Mouse (Mus musculus): ENCODE results near the gene Jund.

GRCm38 (mm10) chr8:70711041-70711440, 12.3 kb downstream of the Jund start:
- no peak for TF ChIP-seq CTCF (IDR thresholded peaks at IDR 0.05; ENCODE audit: low read depth, low read length)
- TF ChIP-seq POLR2A (IDR thresholded peaks at IDR 0.05; ENCODE audit: borderline replicate concordance, low read depth, low read length) = no peak

All from bone marrow macrophage, adult 2 months (primary cell).